Mouse (Mus musculus) ES-E14 (cell line): ENCODE measurements around the gene Nceh1. TPM values are rescaled to one million over a fixed set of nuclear protein-coding genes. Genes with fewer than 3 reads are reported as not detected.

ENCODE experiments used
- DNase-seq: peaks from one replicate; pipeline ENCODE4 v3.0.0-alpha.2; 2013; ENCODE audit warnings: low read depth, low spot score
- H3K27ac ChIP-seq: 2 replicates; pipeline ENCODE4 v1.5.1; 2012; ENCODE audit warnings: low read depth, mild to moderate bottlenecking, low read length, moderate library complexity, mixed read lengths; ENCODE audit not compliant: poor library complexity, insufficient read depth, severe bottlenecking
- H3K36me3 ChIP-seq: 2 replicates; pipeline ENCODE4 v1.6.1; 2012; ENCODE audit warnings: mild to moderate bottlenecking, low read length, moderate library complexity, mixed read lengths; ENCODE audit not compliant: control insufficient read depth, poor library complexity, insufficient read depth, severe bottlenecking
- H3K4me1 ChIP-seq, 2 experiments: fragments of 150-350 bp in 1 of 2; sonication (generic) in 1 of 2; 2 replicates each; pipeline ENCODE4 v1.6.1; 2012; ENCODE audit warnings: low read length in 2 of 2, mild to moderate bottlenecking in 1 of 2, mixed read lengths in 1 of 2; ENCODE audit not compliant: control insufficient read depth in 2 of 2, insufficient read depth in 2 of 2, poor library complexity in 1 of 2
- H3K4me3 ChIP-seq, 2 experiments: fragments of 150-350 bp in 1 of 2; sonication (generic) in 1 of 2; 2 replicates each; pipeline ENCODE4 v1.5.1; 2012; ENCODE audit warnings: low read length in 2 of 2, low read depth in 1 of 2, mild to moderate bottlenecking in 1 of 2, mixed read lengths in 1 of 2; ENCODE audit not compliant: insufficient read depth in 1 of 2, poor library complexity in 1 of 2, severe bottlenecking in 1 of 2
- H3K9ac ChIP-seq: 2 replicates; pipeline ENCODE4 v1.6.1; 2012; ENCODE audit warnings: low read depth, mild to moderate bottlenecking, low read length, mixed read lengths; ENCODE audit not compliant: poor library complexity, insufficient read depth, severe bottlenecking
- H3K9me3 ChIP-seq: fragments of 150-350 bp; sonication (generic); 2 replicates; pipeline ENCODE4 v1.6.1; 2012; ENCODE audit warnings: low read depth, mild to moderate bottlenecking, low read length; ENCODE audit not compliant: control insufficient read depth, insufficient read depth
- CHD2 ChIP-seq: IDR thresholded peaks from 2 replicates; pipeline ENCODE4 v1.6.1; 2014; ENCODE audit warnings: mild to moderate bottlenecking, low read depth, low read length, inconsistent platforms
- HCFC1 ChIP-seq: IDR thresholded peaks from 2 replicates; pipeline ENCODE4 v1.6.1; 2012; ENCODE audit warnings: low read length, inconsistent platforms, borderline replicate concordance; ENCODE audit not compliant: insufficient read depth
- MAFK ChIP-seq: IDR thresholded peaks from 2 replicates; pipeline ENCODE4 v1.6.1; 2014; ENCODE audit warnings: mild to moderate bottlenecking, low read depth, low read length, inconsistent platforms; ENCODE audit not compliant: insufficient read depth
- ZC3H11A ChIP-seq: IDR thresholded peaks from 2 replicates; pipeline ENCODE4 v1.6.1; 2012; ENCODE audit warnings: low read depth, mild to moderate bottlenecking, inconsistent platforms, low read length, borderline replicate concordance
- ZNF384 ChIP-seq: IDR thresholded peaks from 2 replicates; pipeline ENCODE4 v1.6.1; 2012; ENCODE audit warnings: low read depth, low read length, inconsistent platforms
- in situ Hi-C, 2 experiments: fragments of 600-800 bp; cut with MboI; formaldehyde crosslinking; loops; one replicate each; pipeline ENCODE4 v1.15.1; 2025; ENCODE audit warnings: low sequenced_read_pairs in 2 of 2, inconsistent platforms in 1 of 2; ENCODE audit not compliant: unreplicated experiment in 2 of 2
- total RNA-seq: library from RNA; depleted of rRNA; stranded (reverse); fragments of 300-350 nt; gene quantifications from 2 replicates; pipeline ENCODE4 v1.2.3, GENCODE M21; 2012; rRNA removed

The Nceh1 gene
- total RNA-seq, 1 experiment, result 17.3 TPM

GRCm38 (mm10) chr3:27330706-27331105, 147.9 kb downstream of the Nceh1 start:
- Histone ChIP-seq H3K9ac (no peak overlapping the region), H3K9me3 (no peaks in the 10 kb centered on the region), H3K4me1 (no peaks in the 10 kb centered on the region), H3K4me3 (no peak overlapping the region), H3K36me3 (no peaks in the 10 kb centered on the region), H3K27ac (no peak overlapping the region)
- in situ Hi-C loops, result no loop called here
- no peak for DNase-seq
- TF ChIP-seq HCFC1, result no peak
- no peak for TF ChIP-seq ZC3H11A
- no peak for TF ChIP-seq MAFK
- no peak for TF ChIP-seq ZNF384
- TF ChIP-seq CHD2, result no peak

Other genes with a start within 250 kb of the Nceh1 start
- 97.8 and 103 TPM in 2 replicates for gene Ect2, start 29.1 kb upstream of the Nceh1 start, total RNA-seq
- 0.05 TPM in 1 of 2 replicates, not detected in the other for gene Tnfsf10, start 134.1 kb downstream of the Nceh1 start, total RNA-seq
- 0.13 and 0.21 TPM in 2 replicates for gene Ghsr, start 188.4 kb downstream of the Nceh1 start, total RNA-seq